Mouse (Mus musculus): ENCODE results near the gene Uxs1.

DNA sequence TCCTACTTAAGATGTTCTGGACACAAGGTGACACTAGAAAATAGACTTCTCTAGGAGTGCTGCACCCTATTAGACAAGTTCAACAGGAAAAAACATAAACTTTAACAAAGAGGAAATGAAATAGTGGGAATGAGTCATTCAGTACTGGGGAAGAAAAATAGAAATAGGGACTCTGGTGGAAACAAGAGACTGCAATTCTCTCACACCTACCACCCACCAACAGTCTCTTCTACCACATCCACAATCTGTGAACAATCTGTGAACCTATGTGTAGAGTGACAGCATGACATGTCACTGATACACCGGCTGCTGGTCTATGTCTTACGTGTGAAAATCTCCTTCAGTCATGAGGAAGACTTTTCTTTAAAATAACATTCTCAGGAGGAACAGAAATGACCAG lies 15.8 kb upstream of the Uxs1 start:
- no peak for TF ChIP-seq GATA1 (IDR thresholded peaks at IDR 0.05; ENCODE audit: borderline replicate concordance, low read length)
- no peak for TF ChIP-seq FLI1 (IDR thresholded peaks at IDR 0.05; ENCODE audit: low read length)

Measured in megakaryocyte, embryonic 14.5 days (primary cell).